Mouse (Mus musculus) liver, adult 2 months (tissue): ENCODE measurements around the gene Epb41l1.

Experiments used
- CTCF ChIP-seq: fragments of 200-500 bp; IDR thresholded peaks from 2 replicates; pipeline ENCODE4 v1.5.1; 2011; ENCODE audit warnings: low read depth, low read length, control low read depth
- POLR2A ChIP-seq: fragments of 200-500 bp; IDR thresholded peaks from 2 replicates; pipeline ENCODE4 v1.6.1; 2011; ENCODE audit warnings: low read length, control low read depth; ENCODE audit not compliant: insufficient read depth; ENCODE audit errors: extremely low read depth

GRCm38 (mm10) chr2:156417194-156417593 lies 3.5 kb upstream of the Epb41l1 start:
- no peak for TF ChIP-seq CTCF
- no peak for TF ChIP-seq POLR2A
